Mouse (Mus musculus) adrenal gland, adult (tissue): Measurements from ENCODE around the gene Nup188.

Source experiments
- DNase-seq, 2 experiments: peaks; one replicate each; pipeline ENCODE4 v3.0.0; 2022 to 2023; ENCODE audit warnings: low spot score in 1 of 2; ENCODE audit not compliant: inconsistent age in 2 of 2

Nup188 gene

GRCm38 (mm10) chr2:30380564-30381376 lies 94.6 kb downstream of the Nup188 start:
- DNase-seq: peak in 1 of 2 experiments; percentile 62

GRCm38 (mm10) chr2:30381377-30381725 lies 95.2 kb downstream of the Nup188 start:
- no peak for DNase-seq

GRCm38 (mm10) chr2:30384814-30385213 lies 98.6 kb downstream of the Nup188 start:
- DNase-seq: peak in 1 of 2 experiments; percentile 43

- DNase-seq: no peak
Observed at GRCm38 (mm10) chr2:30385591-30385990, 99.4 kb downstream of the Nup188 start.

GRCm38 (mm10) chr2:30386913-30387312 lies 100.7 kb downstream of the Nup188 start:
- peak in 1 of 2 experiments; percentile 36 for DNase-seq

- DNase-seq: no peak
Observed at GRCm38 (mm10) chr2:30389000-30389399, 102.8 kb downstream of the Nup188 start.

- peak; percentile 98 for DNase-seq
Observed at GRCm38 (mm10) chr2:30392114-30392576, 105.9 kb downstream of the Nup188 start, which contains the start of gene Dolpp1. Dolpp1 (plus strand) TSS chr2:30392254.

GRCm38 (mm10) chr2:30392577-30393369 lies 106.6 kb downstream of the Nup188 start:
- peak; percentile 87 to 96 for DNase-seq

- no peak for DNase-seq
Observed at GRCm38 (mm10) chr2:30393370-30393656, 107.1 kb downstream of the Nup188 start.
